In genomic region chr9:91131415-91132255, GRCm38 (mm10) we compare ENCODE assay signal across 26 mouse cellular contexts.
DNase-seq lines count a peak whose midpoint lies in the region; ATAC-seq and TF ChIP-seq lines count a peak whose summit lies in the region.
"Had no signal": no experiment of that assay in that cellular context is flagged by ENCODE, and none has a peak within 500 bp of the region (broad histone marks: within the 10 kb centered on the region; RNA-seq: fewer than 3 reads in every experiment).

No protein-coding gene starts in this region.

- TF ChIP-seq POLR2A in brain, embryonic 14.5 days (IDR thresholded peaks at IDR 0.05; ENCODE audit: borderline replicate concordance, extremely low read depth, insufficient read depth, insufficient read length, poor library complexity, severe bottlenecking): no peak

- TF ChIP-seq CTCF in brain, embryonic 14.5 days (IDR thresholded peaks at IDR 0.05; ENCODE audit: borderline replicate concordance, extremely low read depth, insufficient read depth, insufficient read length): no peak

- peak; percentile 47 for DNase-seq in brain, embryonic 14.5 days (ENCODE audit: low read depth)
- DNase-seq in cerebellum, adult 8-10 months: peak; percentile 50
- peak; percentile 28 to 41 for DNase-seq in cerebellum, postnatal 25 days
- no peak for DNase-seq in spleen, adult 12 weeks (ENCODE audit: low spot score)
- DNase-seq: adrenal gland, adult 8-10 months; embryo, embryonic 11 days; gastrocnemius, postnatal 14 days; kidney, adult 11 months; kidney, postnatal 14 days; liver, postnatal 0 days; lung, postnatal 36 days; midbrain, embryonic 14.5 days; thymus, postnatal 4 days had no signal

- H3K4me1 ChIP-seq in hindbrain, embryonic 15.5 days (replicated peaks): no peaks in the 10 kb centered on the region
- H3K4me1 ChIP-seq in hindbrain, embryonic 12.5 days: no peaks in the 10 kb centered on the region
- H3K4me1 ChIP-seq: embryonic facial prominence, embryonic 13.5 days; heart, embryonic 10.5 days; heart, embryonic 15.5 days; limb, embryonic 13.5 days; liver, embryonic 12.5 days had no signal

- 80% methylated on average over 7 of the region's 7 CpGs for WGBS in hindbrain, embryonic 15.5 days
- 77% methylated on average over 7 of the region's 7 CpGs for WGBS in hindbrain, embryonic 12.5 days

- ATAC-seq in hindbrain, embryonic 15.5 days (ENCODE audit: low FRiP score, low read depth): no peak
- ATAC-seq in hindbrain, embryonic 12.5 days (ENCODE audit: low FRiP score): no peak
- ATAC-seq: inflammation-experienced regulatory T-cells, adult 6 months; liver, embryonic 12.5 days; liver, postnatal 0 days had no signal

- H3K36me3 ChIP-seq in hindbrain, embryonic 15.5 days: no peaks in the 10 kb centered on the region
- H3K36me3 ChIP-seq in hindbrain, embryonic 12.5 days: no peaks in the 10 kb centered on the region
- H3K36me3 ChIP-seq: embryonic facial prominence, embryonic 13.5 days; forebrain, embryonic 12.5 days; heart, embryonic 10.5 days; heart, embryonic 15.5 days; hindbrain, embryonic 13.5 days; limb, embryonic 13.5 days; liver, embryonic 12.5 days had no signal

- no peaks in the 10 kb centered on the region for H3K27me3 ChIP-seq in hindbrain, embryonic 15.5 days
- no peaks in the 10 kb centered on the region for H3K27me3 ChIP-seq in hindbrain, embryonic 12.5 days
- H3K27me3 ChIP-seq: CH12.LX; embryonic facial prominence, embryonic 13.5 days; forebrain, embryonic 12.5 days; heart, embryonic 15.5 days; hindbrain, embryonic 13.5 days; limb, embryonic 13.5 days; liver, embryonic 12.5 days had no signal

- no peak overlapping the region for H3K9ac ChIP-seq in hindbrain, embryonic 15.5 days
- H3K9ac ChIP-seq in hindbrain, embryonic 12.5 days: no peak overlapping the region
- H3K9ac ChIP-seq: embryonic facial prominence, embryonic 13.5 days; forebrain, embryonic 12.5 days; heart, embryonic 15.5 days; hindbrain, embryonic 13.5 days; limb, embryonic 13.5 days; liver, embryonic 12.5 days; liver, postnatal 0 days had no signal

- H3K27ac ChIP-seq in hindbrain, embryonic 15.5 days (replicated peaks): 0 out of 2 replicates have a peak overlapping the region, but pooled peaks have one; percentile 14
- H3K27ac ChIP-seq in hindbrain, embryonic 12.5 days: no peak overlapping the region
- H3K27ac ChIP-seq: embryonic facial prominence, embryonic 13.5 days; forebrain, embryonic 12.5 days; heart, embryonic 10.5 days; heart, embryonic 15.5 days; hindbrain, embryonic 13.5 days; left cerebral cortex, adult 2 months; limb, embryonic 13.5 days; liver, embryonic 12.5 days had no signal

- H3K4me2 ChIP-seq in hindbrain, embryonic 15.5 days: no peak overlapping the region
- H3K4me2 ChIP-seq in hindbrain, embryonic 12.5 days (replicated peaks): no peak overlapping the region
- H3K4me2 ChIP-seq: embryonic facial prominence, embryonic 13.5 days; forebrain, embryonic 12.5 days; heart, embryonic 15.5 days; hindbrain, embryonic 13.5 days; limb, embryonic 13.5 days; liver, embryonic 12.5 days had no signal

- H3K4me3 ChIP-seq in hindbrain, embryonic 15.5 days: no peak overlapping the region
- H3K4me3 ChIP-seq in hindbrain, embryonic 12.5 days: no peak overlapping the region
- H3K4me3 ChIP-seq: embryonic facial prominence, embryonic 13.5 days; erythroblast, embryonic 14.5 days; forebrain, embryonic 12.5 days; heart, embryonic 10.5 days; heart, embryonic 15.5 days; hindbrain, embryonic 13.5 days; left cerebral cortex, adult 2 months; limb, embryonic 13.5 days; liver, embryonic 12.5 days had no signal

- no peaks in the 10 kb centered on the region for H3K9me3 ChIP-seq in hindbrain, embryonic 15.5 days
- H3K9me3 ChIP-seq in hindbrain, embryonic 12.5 days (replicated peaks): no peaks in the 10 kb centered on the region
- H3K9me3 ChIP-seq: embryonic facial prominence, embryonic 13.5 days; forebrain, embryonic 12.5 days; heart, embryonic 10.5 days; heart, embryonic 15.5 days; hindbrain, embryonic 13.5 days; limb, embryonic 13.5 days; liver, embryonic 12.5 days had no signal
